Mouse (Mus musculus) thymus, postnatal 25 days (tissue): ENCODE results near the gene Lpin3.

Experiments used
- DNase-seq: peaks from one replicate; pipeline ENCODE4 v3.0.0; 2022

The Lpin3 gene

GRCm38 (mm10) chr2:160940930-160941709 is 60.6 kb downstream of the Lpin3 start:
- no peak for DNase-seq

- no peak for DNase-seq
These were observed 62.0 kb downstream of the Lpin3 start for GRCm38 (mm10) chr2:160942443-160942842.

- no peak for DNase-seq
These were observed 71.1 kb downstream of the Lpin3 start for GRCm38 (mm10) chr2:160951595-160951994.

GRCm38 (mm10) chr2:160953131-160953873 is 72.8 kb downstream of the Lpin3 start:
- DNase-seq: no peak

- no peak for DNase-seq
These were observed 74.1 kb downstream of the Lpin3 start for GRCm38 (mm10) chr2:160954541-160954940.

GRCm38 (mm10) chr2:160955331-160955730 is 74.9 kb downstream of the Lpin3 start:
- DNase-seq: no peak
